8 mouse cellular contexts compared by ENCODE assay signal in genomic region chr6:72108941-72109892, GRCm38 (mm10). TPM values are rescaled to one million over a fixed set of nuclear protein-coding genes. Genes with fewer than 3 reads are reported as not detected.
A peak's percentile ranks its signal among the peaks of the same experiment; 100 is the strongest.
DNase-seq lines count a peak whose midpoint lies in the region; ATAC-seq and TF ChIP-seq lines count a peak whose summit lies in the region.

No protein-coding gene starts in this region.

- 56% methylated on average over 14 of the region's 14 CpGs for WGBS in heart, adult 2 months
- 34% methylated on average over 14 of the region's 14 CpGs for WGBS in forebrain, postnatal 0 days
- WGBS in kidney, embryonic 16.5 days: 56% methylated on average over 14 of the region's 14 CpGs

- POLR2A ChIA-PET in Patski (lab: Charles Lee): no interaction called here

- TF ChIP-seq CTCF in heart, adult 2 months (IDR thresholded peaks at IDR 0.05): no peak
- no peak for TF ChIP-seq CTCF in Patski (IDR thresholded peaks at IDR 0.05)
- TF ChIP-seq CTCF in forebrain, postnatal 0 days (IDR thresholded peaks at IDR 0.05; ENCODE audit: low read depth): no peak

- no peaks in the 10 kb centered on the region for H3K36me3 ChIP-seq in heart, adult 2 months (ENCODE audit: control insufficient read depth, insufficient read depth, low read length)
- H3K36me3 ChIP-seq in forebrain, postnatal 0 days (ENCODE audit: insufficient read depth): no peaks in the 10 kb centered on the region
- no peaks in the 10 kb centered on the region for H3K36me3 ChIP-seq in kidney, embryonic 16.5 days (ENCODE audit: insufficient read depth, low read length)

- H3K4me2 ChIP-seq in forebrain, postnatal 0 days (ENCODE audit: low read depth): no peak overlapping the region
- no peak overlapping the region for H3K4me2 ChIP-seq in kidney, embryonic 16.5 days (replicated peaks; ENCODE audit: low read depth, low read length)

- in situ Hi-C loops in Patski (cut with MboI; ENCODE audit: low pct_unique_long_range_greater_than_20kb): no loop called here

- peak; percentile 65 for ATAC-seq in Patski
- ATAC-seq in forebrain, postnatal 0 days: peak; percentile 65
- ATAC-seq in CD4-positive, CD25-positive, alpha-beta regulatory T cell, adult 4 months: no peak
- no peak; the same call in 1 of the 2 replicates for ATAC-seq in kidney, embryonic 16.5 days (ENCODE audit: low FRiP score, low TSS enrichment)

- intact Hi-C loops in heart, postnatal 10 days (cut with DNase I): no loop called here
- intact Hi-C loops in heart, adult 2 months (cut with DNase I): no loop called here

- no peak for TF ChIP-seq EP300 in heart, adult 2 months (IDR thresholded peaks at IDR 0.05; ENCODE audit: insufficient read depth, low read depth, low read length)

- no peak overlapping the region for H3K9ac ChIP-seq in heart, adult 2 months (ENCODE audit: low read depth, low read length)
- no peak overlapping the region for H3K9ac ChIP-seq in forebrain, postnatal 0 days
- no peak overlapping the region for H3K9ac ChIP-seq in kidney, embryonic 16.5 days (replicated peaks; ENCODE audit: low read length)

- H3K9me3 ChIP-seq in forebrain, postnatal 0 days (ENCODE audit: low read length): no peaks in the 10 kb centered on the region
- no peaks in the 10 kb centered on the region for H3K9me3 ChIP-seq in kidney, embryonic 16.5 days (ENCODE audit: low read length)

- H3K79me2 ChIP-seq in heart, adult 2 months (replicated peaks; ENCODE audit: control insufficient read depth, insufficient read depth, low read length): peaks cover 5% of the 10 kb centered on the region

- H3K27ac ChIP-seq in heart, adult 2 months: no peak overlapping the region
- H3K27ac ChIP-seq in forebrain, postnatal 0 days (ENCODE audit: low read depth, low read length): 0 out of 2 replicates have a peak overlapping the region, but pooled peaks have one; percentile 16
- H3K27ac ChIP-seq in kidney, embryonic 16.5 days (ENCODE audit: low read length): no peak overlapping the region

- peaks cover 4% of the 10 kb centered on the region for H3K4me1 ChIP-seq in heart, adult 2 months (ENCODE audit: control insufficient read depth, insufficient read depth, low read length)
- no peaks in the 10 kb centered on the region; the same call in 1 of the 2 replicates for H3K4me1 ChIP-seq in forebrain, postnatal 0 days (ENCODE audit: insufficient read depth)
- peaks cover 3% of the 10 kb centered on the region; the same call in 1 of the 2 replicates for H3K4me1 ChIP-seq in kidney, embryonic 16.5 days (ENCODE audit: insufficient read depth, low read length)

- DNase-seq in heart, postnatal 10 days: peak; percentile 38 to 54
- DNase-seq in heart, adult 2 months: no peak
- peak; percentile 49 for DNase-seq in Patski (ENCODE audit: low read depth, low spot score)
- DNase-seq in forebrain, postnatal 0 days: peak; percentile 29
- peak; percentile 68 for DNase-seq in lung, postnatal 36 days
- DNase-seq in adrenal gland, postnatal 10 days: no peak

- no peak for TF ChIP-seq POLR2A in heart, adult 2 months (IDR thresholded peaks at IDR 0.05; ENCODE audit: insufficient read depth, low read depth, low read length)

- no peak overlapping the region for H3K4me3 ChIP-seq in heart, adult 2 months
- no peak overlapping the region for H3K4me3 ChIP-seq in forebrain, postnatal 0 days (ENCODE audit: low read depth, low read length)
- no peak overlapping the region for H3K4me3 ChIP-seq in kidney, embryonic 16.5 days (ENCODE audit: low read length)

- H3K27me3 ChIP-seq in heart, adult 2 months (ENCODE audit: control insufficient read depth, insufficient read depth, low read length): no peaks in the 10 kb centered on the region
- H3K27me3 ChIP-seq in Patski: no peaks in the 10 kb centered on the region
- H3K27me3 ChIP-seq in forebrain, postnatal 0 days (ENCODE audit: insufficient read depth, low read length): no peaks in the 10 kb centered on the region
- H3K27me3 ChIP-seq in kidney, embryonic 16.5 days (ENCODE audit: insufficient read depth, low read length): no peaks in the 10 kb centered on the region

- CTCF ChIA-PET in Patski (lab: Charles Lee): interaction anchor here (1.8 kb wide), 1 partner anchor 10 kb away, joined by 4 read pairs; no protein-coding TSS in a partner anchor

RNA-seq across cellular contexts. Expression of gene St3gal5, which starts 11.8 kb away (rescaled TPM):
- total RNA-seq in heart, postnatal 10 days (2021): 10 to 100 TPM; 22.4 to 36.0 TPM
- total RNA-seq in heart, adult 2 months (2021): 10 to 100 TPM; 67.6 to 78.4 TPM
- 39.7 and 50.8 TPM in 2 replicates for polyA plus RNA-seq in heart, adult 2 months (2012; rRNA removed)
- 42.0 TPM for polyA plus RNA-seq in Patski (2021)
- 16.5 and 17.5 TPM in 2 replicates for total RNA-seq in forebrain, postnatal 0 days (2014; rRNA removed)
- 26.0 and 53.4 TPM in 2 replicates for polyA plus RNA-seq in forebrain, postnatal 0 days (2015; fragmentation: Nextera tagmentation; extraction: Ambion mirVana)
- total RNA-seq in adrenal gland, postnatal 10 days (2021): 100 to 1,000 TPM in 1 of 2 experiments, 10 to 100 TPM in 1; 98.6 to 160 TPM
- 1 to 10 TPM in 1 of 2 experiments, under 1 TPM in 1; 0.66 to 1.1 TPM for polyA plus RNA-seq in CD4-positive, CD25-positive, alpha-beta regulatory T cell, adult 4 months (2017; shearing (Covaris generic))
- 32.5 and 34.0 TPM in 2 replicates for polyA plus RNA-seq in kidney, embryonic 16.5 days (2015; fragmentation: Nextera tagmentation; extraction: Ambion mirVana)

Comparison
In these comparisons a context has a peak if more than half of its experiments do, and no peak if none do; other contexts are left out.
1. DNase-seq: peak in heart, postnatal 10 days (2 of 2), Patski (single experiment), forebrain, postnatal 0 days (single experiment) and lung, postnatal 36 days (single experiment); none in heart, adult 2 months (0 of 2) and adrenal gland, postnatal 10 days (single experiment).
2. ATAC-seq: peak in Patski (single experiment) and forebrain, postnatal 0 days (single experiment); none in CD4-positive, CD25-positive, alpha-beta regulatory T cell, adult 4 months (single experiment) and kidney, embryonic 16.5 days (single experiment).
3. RNA of gene St3gal5, which starts 11.8 kb away (polyA plus RNA-seq): 26.0 to 53.4 TPM in forebrain, postnatal 0 days, 42.0 TPM in Patski (single experiment), 39.7 to 50.8 TPM in heart, adult 2 months and 32.5 to 34.0 TPM in kidney, embryonic 16.5 days; 0.66 to 1.1 TPM in CD4-positive, CD25-positive, alpha-beta regulatory T cell, adult 4 months; every median in the first group is over 10 times any median in the second.